Mouse (Mus musculus) hindbrain, embryonic 13.5 days (tissue): ENCODE measurements around the gene Mid1. TPM values are rescaled to one million over a fixed set of nuclear protein-coding genes. Genes with fewer than 3 reads are reported as not detected.
"Not testable (repeated sequence)": the region's sequence is repeated elsewhere in the genome, so short reads cannot be mapped to it uniquely, and the experiment has no call there.

Source experiments
- ATAC-seq: fragments of 200-750 bp; cut with Nextera tagmentation; 2 replicates; pipeline ENCODE4 v1.8.0; 2017; ENCODE audit warnings: moderate TSS enrichment; ENCODE audit not compliant: low FRiP score
- H3K27ac ChIP-seq: fragments of 300-500 bp; sonication (generic); 2 replicates; pipeline ENCODE4 v1.5.1; 2015; ENCODE audit warnings: inconsistent platforms, mild to moderate bottlenecking, moderate library complexity
- H3K27me3 ChIP-seq: fragments of 300-500 bp; sonication (generic); 2 replicates; pipeline ENCODE4 v1.6.1; 2015; ENCODE audit warnings: mild to moderate bottlenecking, inconsistent platforms
- H3K36me3 ChIP-seq: fragments of 300-500 bp; sonication (generic); 2 replicates; pipeline ENCODE4 v1.6.1; 2015; ENCODE audit warnings: mild to moderate bottlenecking, inconsistent platforms
- H3K4me1 ChIP-seq: fragments of 300-500 bp; sonication (generic); replicated peaks from 2 replicates; pipeline ENCODE4 v1.6.1; 2015; ENCODE audit warnings: inconsistent platforms
- H3K4me2 ChIP-seq: fragments of 300-500 bp; sonication (generic); 2 replicates; pipeline ENCODE4 v1.6.1; 2015; ENCODE audit warnings: inconsistent platforms, mild to moderate bottlenecking, moderate library complexity
- H3K4me3 ChIP-seq: fragments of 300-500 bp; sonication (generic); 2 replicates; pipeline ENCODE4 v1.5.1; 2015; ENCODE audit warnings: mild to moderate bottlenecking, inconsistent platforms
- H3K9ac ChIP-seq: fragments of 300-500 bp; sonication (generic); 2 replicates; pipeline ENCODE4 v1.6.1; 2015; ENCODE audit warnings: mild to moderate bottlenecking, inconsistent platforms
- H3K9me3 ChIP-seq: fragments of 300-500 bp; sonication (generic); 2 replicates; pipeline ENCODE4 v1.6.1; 2016; ENCODE audit warnings: inconsistent platforms
- WGBS: fragments of 180-500 bp; shearing (Covaris S2); methylation state at CpG from one replicate; pipeline ENCODE4 v1.1.7; 2015; 5-methylcytosine and 5-hydroxymethylcytosine counted together
- polyA plus RNA-seq: library from polyadenylated mRNA; unstranded; fragments of >200 nt; fragmentation: Nextera tagmentation; extraction: Ambion mirVana; gene quantifications from 2 replicates; pipeline ENCODE4 v1.2.1, GENCODE M21; 2015

Mid1 gene
- polyA plus RNA-seq, 1 experiment from 2014 or later = 7.7 TPM

DNA sequence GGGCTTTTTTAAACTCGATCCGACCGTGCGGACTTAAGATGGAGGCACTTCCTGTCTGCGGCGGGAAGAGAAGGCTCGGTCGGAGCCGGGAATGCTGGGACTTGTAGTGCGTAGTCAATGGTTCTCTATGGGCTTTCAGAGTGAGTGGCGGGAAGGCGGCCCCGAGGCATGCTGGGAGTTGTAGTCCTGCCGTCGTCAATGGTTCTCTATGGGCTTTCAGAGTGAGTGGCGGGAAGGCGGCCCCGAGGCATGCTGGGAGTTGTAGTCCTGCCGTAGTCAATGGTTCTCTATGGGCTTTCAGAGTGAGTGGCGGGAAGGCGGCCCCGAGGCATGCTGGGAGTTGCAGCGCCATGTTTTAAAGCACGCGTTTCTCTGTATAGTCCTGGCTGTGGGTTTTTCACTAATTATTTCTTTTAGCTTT lies 324.8 kb downstream of the Mid1 start:
- Histone ChIP-seq H3K9ac (peak overlapping the region; percentile 68), H3K4me3 (peak overlapping the region; percentile 46), H3K9me3 (peaks cover 39% of the 10 kb centered on the region), H3K27ac (peak overlapping the region; percentile 66), H3K36me3 (peaks cover 13% of the 10 kb centered on the region)
- peak; percentile 97 for ATAC-seq
- not testable (repeated sequence) for H3K27me3 ChIP-seq, H3K4me1 ChIP-seq, H3K4me2 ChIP-seq
- WGBS = 64% methylated on average over 25 of the region's 25 CpGs

DNA sequence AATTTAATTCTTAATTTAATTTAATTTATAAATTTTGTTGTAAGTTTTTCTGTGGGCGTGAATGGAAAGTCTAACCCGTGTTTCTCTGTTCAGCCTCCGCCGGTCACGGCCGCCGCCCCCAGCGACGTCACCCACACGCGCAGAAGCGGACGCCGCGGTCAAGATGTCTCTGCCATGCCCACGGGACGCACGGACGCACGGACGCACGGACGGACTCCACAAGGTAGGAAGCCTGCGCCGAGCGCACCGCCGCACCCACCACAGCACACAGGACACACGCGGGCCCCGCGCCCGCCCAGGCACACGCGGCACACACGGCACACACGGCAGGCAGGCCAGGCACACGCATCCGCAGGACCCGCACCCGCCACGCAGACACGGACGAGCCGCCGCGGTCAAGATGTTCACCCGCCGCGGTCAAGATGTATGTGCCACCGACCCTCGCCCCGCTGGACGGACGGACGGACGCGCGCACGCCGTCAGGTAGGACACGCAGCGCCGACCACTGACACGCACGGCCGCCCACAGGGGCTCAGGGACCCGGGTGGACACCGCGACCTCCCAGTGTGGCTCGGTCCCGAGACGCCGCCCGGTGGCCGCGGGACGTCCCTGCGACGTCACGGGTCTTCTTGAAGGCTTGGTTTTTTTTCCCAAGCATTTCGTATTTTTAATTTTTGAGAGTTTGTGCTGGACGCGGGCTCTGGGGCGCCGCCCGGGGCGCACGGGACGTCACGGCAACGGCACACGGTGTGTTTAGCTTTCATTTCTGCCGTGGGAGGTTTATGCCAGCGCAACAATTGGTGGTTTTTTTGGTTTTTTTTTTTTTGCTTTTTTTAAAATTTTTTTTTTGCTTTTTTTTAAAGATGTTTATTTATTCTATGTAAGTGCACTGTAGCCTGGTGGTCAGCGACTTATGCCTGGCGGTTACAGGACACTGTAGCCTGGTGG lies 325.9 kb downstream of the Mid1 start:
- 85% methylated on average over 97 of the region's 97 CpGs for WGBS
- peaks cover 39% of the 10 kb centered on the region for H3K9me3 ChIP-seq
- ATAC-seq = peak; percentile 33
- H3K36me3 ChIP-seq = peaks cover 13% of the 10 kb centered on the region
- H3K27me3 ChIP-seq, H3K4me1 ChIP-seq, H3K27ac ChIP-seq, H3K9ac ChIP-seq: not testable (repeated sequence)
- H3K4me2 ChIP-seq = peak overlapping the region; percentile 25; the same call in 1 of the 2 replicates
- peak overlapping the region; percentile 8; the same call in 1 of the 2 replicates for H3K4me3 ChIP-seq

DNA sequence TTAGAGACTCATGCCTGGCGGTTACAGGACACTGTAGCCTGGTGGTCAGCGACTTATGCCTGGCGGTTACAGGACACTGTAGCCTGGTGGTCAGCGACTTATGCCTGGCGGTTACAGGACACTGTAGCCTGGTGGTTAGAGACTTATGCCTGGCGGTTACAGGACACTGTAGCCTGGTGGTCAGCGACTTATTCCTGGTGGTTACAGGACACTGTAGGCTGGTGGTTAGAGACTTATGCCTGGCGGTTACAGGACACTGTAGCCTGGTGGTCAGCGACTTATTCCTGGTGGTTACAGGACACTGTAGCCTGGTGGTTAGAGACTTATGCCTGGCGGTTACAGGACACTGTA lies 326.5 kb downstream of the Mid1 start:
- ATAC-seq, H3K9ac ChIP-seq, H3K4me3 ChIP-seq, H3K4me2 ChIP-seq, H3K4me1 ChIP-seq, H3K27me3 ChIP-seq, H3K27ac ChIP-seq: not testable (repeated sequence)
- WGBS = 82% methylated on average over 7 of the region's 10 CpGs
- Histone ChIP-seq H3K36me3 (peaks cover 18% of the 10 kb centered on the region), H3K9me3 (peaks cover 39% of the 10 kb centered on the region)

GRCm38 (mm10) chrX:170013421-170013820 lies 328.4 kb downstream of the Mid1 start:
- not testable (repeated sequence) for ATAC-seq, H3K27ac ChIP-seq, H3K4me1 ChIP-seq, H3K9ac ChIP-seq, H3K4me3 ChIP-seq, H3K27me3 ChIP-seq, H3K4me2 ChIP-seq
- Histone ChIP-seq H3K36me3 (peaks cover 27% of the 10 kb centered on the region), H3K9me3 (peaks cover 29% of the 10 kb centered on the region)
- WGBS = 98% methylated on average over 6 of the region's 13 CpGs

DNA sequence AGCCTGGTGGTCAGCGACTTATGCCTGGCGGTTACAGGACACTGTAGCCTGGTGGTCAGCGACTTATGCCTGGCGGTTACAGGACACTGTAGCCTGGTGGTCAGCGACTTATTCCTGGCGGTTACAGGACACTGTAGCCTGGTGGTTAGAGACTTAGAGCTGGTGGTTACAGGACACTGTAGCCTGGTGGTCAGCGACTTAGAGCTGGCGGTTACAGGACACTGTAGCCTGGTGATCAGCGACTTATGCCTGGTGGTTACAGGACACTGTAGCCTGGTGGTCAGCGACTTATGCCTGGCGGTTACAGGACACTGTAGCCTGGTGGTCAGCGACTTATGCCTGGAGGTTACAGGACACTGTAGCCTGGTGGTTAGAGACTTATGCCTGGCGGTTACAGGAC lies 329.0 kb downstream of the Mid1 start:
- not testable (repeated sequence) for H3K27ac ChIP-seq, H3K27me3 ChIP-seq, H3K9ac ChIP-seq, ATAC-seq, H3K4me1 ChIP-seq, H3K4me3 ChIP-seq, H3K4me2 ChIP-seq
- WGBS = 84% methylated on average over 9 of the region's 13 CpGs
- Histone ChIP-seq H3K9me3 (peaks cover 31% of the 10 kb centered on the region), H3K36me3 (peaks cover 33% of the 10 kb centered on the region)

GRCm38 (mm10) chrX:170015883-170016282 lies 330.9 kb downstream of the Mid1 start:
- H3K9ac ChIP-seq, H3K4me3 ChIP-seq, H3K4me1 ChIP-seq, H3K27ac ChIP-seq, ATAC-seq, H3K27me3 ChIP-seq, H3K4me2 ChIP-seq: not testable (repeated sequence)
- WGBS = 90% methylated on average over 10 of the region's 12 CpGs
- Histone ChIP-seq H3K36me3 (peaks cover 41% of the 10 kb centered on the region), H3K9me3 (peaks cover 32% of the 10 kb centered on the region)

- H3K9ac ChIP-seq, H3K27me3 ChIP-seq, H3K4me1 ChIP-seq: not testable (repeated sequence)
- Histone ChIP-seq H3K4me2 (0 out of 2 replicates have a peak overlapping the region, but pooled peaks have one; percentile 0), H3K27ac (peak overlapping the region; percentile 21; the same call in 1 of the 2 replicates), H3K36me3 (peaks cover 39% of the 10 kb centered on the region), H3K9me3 (peaks cover 38% of the 10 kb centered on the region), H3K4me3 (peak overlapping the region; percentile 1)
- WGBS = 57% methylated on average over 27 of the region's 27 CpGs
- peak; percentile 85 for ATAC-seq
These were observed 332.6 kb downstream of the Mid1 start for GRCm38 (mm10) chrX:170017333-170018245.

GRCm38 (mm10) chrX:170018571-170019218 lies 333.7 kb downstream of the Mid1 start:
- H3K4me1 ChIP-seq, H3K4me3 ChIP-seq, H3K4me2 ChIP-seq, H3K27me3 ChIP-seq, H3K27ac ChIP-seq, H3K9ac ChIP-seq: not testable (repeated sequence)
- 87% methylated on average over 66 of the region's 66 CpGs for WGBS
- Histone ChIP-seq H3K9me3 (peaks cover 38% of the 10 kb centered on the region), H3K36me3 (peaks cover 39% of the 10 kb centered on the region)
- ATAC-seq = peak; percentile 88

DNA sequence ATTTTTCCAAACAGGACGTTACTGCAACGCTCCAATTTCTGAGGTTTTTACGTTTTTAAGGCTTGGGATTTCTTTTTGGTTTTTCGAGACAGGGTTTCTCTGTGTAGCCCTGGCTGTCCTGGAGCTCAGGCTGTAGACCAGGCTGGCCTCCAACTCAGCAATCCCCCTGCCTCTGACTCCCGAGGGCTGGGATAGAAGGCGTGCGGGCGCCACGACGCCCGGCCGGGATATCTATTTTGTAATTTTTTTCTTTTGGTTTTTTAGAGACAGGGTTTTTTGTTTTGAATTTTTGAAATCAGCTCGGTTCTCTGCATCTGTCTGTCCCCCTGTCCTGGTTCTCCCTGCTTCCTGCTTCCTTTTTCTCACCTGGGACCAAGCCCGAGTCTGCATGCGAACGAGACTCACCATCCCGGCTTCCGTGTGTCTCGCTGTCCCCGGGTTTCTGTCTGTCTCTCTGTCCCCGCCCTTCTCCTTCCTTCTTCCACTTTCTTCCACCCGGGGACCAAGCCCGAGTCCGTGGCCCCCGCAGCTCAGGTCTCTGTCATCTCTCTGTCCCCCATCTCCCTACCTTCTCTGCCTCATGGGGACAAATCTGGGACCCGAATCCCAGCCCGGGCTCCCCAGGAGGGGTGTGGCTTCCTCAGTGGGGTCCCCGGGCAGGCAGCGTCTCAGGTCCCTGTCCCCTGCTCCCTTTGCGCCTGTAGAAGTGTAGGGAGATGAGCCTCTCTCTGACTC lies 334.4 kb downstream of the Mid1 start:
- ATAC-seq = peak; percentile 43
- not testable (repeated sequence) for H3K27me3 ChIP-seq, H3K4me3 ChIP-seq, H3K4me2 ChIP-seq, H3K9ac ChIP-seq, H3K4me1 ChIP-seq
- Histone ChIP-seq H3K27ac (0 out of 2 replicates have a peak overlapping the region, but pooled peaks have one; percentile 37), H3K9me3 (peaks cover 38% of the 10 kb centered on the region), H3K36me3 (peaks cover 39% of the 10 kb centered on the region)
- 85% methylated on average over 30 of the region's 30 CpGs for WGBS

GRCm38 (mm10) chrX:170019954-170020689 lies 335.1 kb downstream of the Mid1 start:
- not testable (repeated sequence) for H3K4me2 ChIP-seq, H3K9ac ChIP-seq, H3K27ac ChIP-seq, H3K4me1 ChIP-seq, H3K27me3 ChIP-seq, ATAC-seq, H3K4me3 ChIP-seq
- H3K36me3 ChIP-seq = peaks cover 39% of the 10 kb centered on the region
- peaks cover 38% of the 10 kb centered on the region for H3K9me3 ChIP-seq
- 58% methylated on average over 14 of the region's 14 CpGs for WGBS

GRCm38 (mm10) chrX:170020690-170021050 lies 335.7 kb downstream of the Mid1 start:
- not testable (repeated sequence) for H3K9ac ChIP-seq, H3K4me1 ChIP-seq, H3K27me3 ChIP-seq, ATAC-seq, H3K4me2 ChIP-seq, H3K27ac ChIP-seq, H3K4me3 ChIP-seq
- 52% methylated on average over 9 of the region's 9 CpGs for WGBS
- H3K36me3 ChIP-seq = peaks cover 39% of the 10 kb centered on the region
- peaks cover 38% of the 10 kb centered on the region for H3K9me3 ChIP-seq
